Mouse (Mus musculus): ENCODE measurements around the gene AW011738.

AW011738 gene

DNA sequence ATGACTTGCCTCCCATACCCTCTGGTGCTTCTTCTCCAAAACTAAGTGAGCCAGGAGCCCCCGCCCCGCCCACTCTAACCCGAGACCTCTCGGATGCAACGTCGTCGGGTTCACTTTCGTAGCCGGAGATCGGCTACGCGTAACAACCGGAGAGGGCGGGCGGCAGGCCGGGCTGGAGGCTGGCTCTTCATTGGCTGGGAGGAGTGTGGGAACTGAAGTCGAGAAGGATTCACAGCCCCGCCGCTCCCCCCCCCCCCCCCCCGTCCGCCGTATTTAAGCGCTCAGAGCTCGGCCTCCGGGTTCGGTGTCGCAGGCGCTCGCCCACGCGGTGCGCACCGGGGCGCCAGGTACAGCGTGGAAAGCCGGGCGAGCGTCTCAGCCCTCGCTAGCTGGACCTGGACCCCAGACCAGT is at the start of gene AW011738:
TSS of gene AW011738 (plus strand) at position 304 of the 412 bp plus-strand sequence.
- peak; percentile 51 for DNase-seq

DNA sequence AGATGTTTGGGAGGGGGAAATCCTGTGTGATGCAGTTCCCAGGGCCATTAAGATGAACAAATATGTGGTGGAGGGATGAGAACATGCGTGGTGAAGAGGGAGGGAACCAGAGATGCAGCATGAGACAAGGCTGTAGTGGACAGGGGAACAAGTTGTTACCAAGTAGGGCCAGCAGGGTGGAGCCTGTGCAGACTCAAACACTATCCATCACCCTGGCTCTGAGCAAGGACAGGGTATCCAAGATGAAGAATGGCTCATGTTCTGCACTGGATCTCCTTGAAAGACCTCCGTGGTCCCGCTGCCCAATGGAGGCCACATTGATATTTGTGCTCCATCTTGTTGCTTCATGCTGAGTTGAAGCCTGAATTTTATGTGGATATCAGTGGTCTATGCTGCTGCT is 48.3 kb upstream of the AW011738 start:
- no peak for DNase-seq

DNA sequence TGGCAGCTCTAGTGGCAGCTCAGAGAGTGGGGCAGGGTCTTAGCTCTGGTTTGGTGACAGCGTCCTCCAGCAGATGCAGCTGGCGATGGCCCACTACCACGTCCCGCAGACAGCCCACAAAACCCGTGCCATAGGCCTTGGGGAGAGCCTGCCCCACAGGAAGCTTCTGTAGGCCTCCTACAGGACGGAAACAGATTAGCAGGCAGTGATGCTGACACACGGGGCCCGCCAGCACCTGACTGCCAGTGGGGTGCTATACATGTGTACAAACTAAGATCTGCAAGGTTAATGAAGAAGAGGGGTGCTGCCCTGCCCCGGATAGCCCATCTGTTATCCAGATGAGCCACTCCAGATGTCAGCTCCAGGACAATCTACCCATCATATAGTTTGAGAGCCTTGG is 36.6 kb upstream of the AW011738 start:
- no peak for DNase-seq

DNA sequence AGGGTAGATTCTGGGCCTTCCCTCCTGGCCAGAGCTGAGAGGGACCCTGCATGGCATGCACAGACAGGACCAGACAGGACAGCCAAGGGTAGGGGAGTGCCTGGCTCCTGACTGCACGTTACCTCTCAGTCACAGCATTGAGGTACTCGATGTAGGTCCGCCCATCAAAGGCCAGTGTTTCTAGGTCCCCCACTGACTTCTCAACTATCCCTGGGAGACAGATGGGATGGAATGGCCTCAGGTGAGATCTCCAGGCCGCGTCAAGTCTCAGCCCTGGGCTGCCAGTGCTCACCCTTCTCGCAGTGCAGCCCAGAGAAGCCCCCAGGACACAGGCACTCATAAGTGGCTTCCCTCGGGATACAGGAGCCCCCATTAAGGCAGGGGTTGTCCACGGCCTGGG is 34.5 kb upstream of the AW011738 start:
- DNase-seq = no peak

DNA sequence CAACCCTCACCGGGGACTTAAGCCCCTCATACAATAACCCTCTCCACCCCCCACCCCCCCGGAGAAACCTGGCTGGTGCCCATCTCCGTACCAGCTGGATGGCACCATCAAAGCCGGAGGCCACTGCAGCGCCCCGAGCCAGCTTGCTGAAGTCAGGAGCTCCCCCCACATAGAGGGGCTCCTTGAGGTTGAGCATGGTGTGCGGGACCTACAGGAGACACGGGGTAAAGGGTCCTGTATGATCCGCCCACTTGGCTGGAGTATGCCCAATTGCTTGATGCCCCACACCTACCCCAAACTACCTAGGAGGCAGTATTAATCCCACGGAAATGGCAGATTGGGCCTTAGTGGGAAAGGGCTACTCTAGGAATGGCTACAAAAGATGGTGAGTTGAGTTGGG is 34.0 kb upstream of the AW011738 start:
- DNase-seq = no peak

DNA sequence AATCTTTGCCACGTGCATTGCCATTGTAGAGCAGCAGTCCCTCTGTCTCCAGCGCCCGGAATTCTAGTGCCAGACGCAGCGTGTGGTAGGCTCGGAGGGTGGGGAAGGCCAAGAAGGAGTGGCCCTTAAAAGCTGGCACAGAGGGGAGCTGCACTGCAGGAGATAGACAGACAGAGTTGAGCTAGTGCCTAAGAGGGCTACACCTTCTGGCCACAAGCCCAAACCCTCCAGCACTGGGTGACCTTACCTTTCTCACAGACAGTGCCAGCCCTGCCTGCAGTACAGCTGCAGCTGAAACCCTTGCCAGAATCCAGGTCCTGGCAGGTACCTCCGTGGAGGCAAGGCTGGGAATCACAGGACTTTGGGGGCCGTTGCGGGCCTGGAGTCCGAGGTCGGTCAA is 31.3 kb upstream of the AW011738 start:
- DNase-seq = no peak

DNA sequence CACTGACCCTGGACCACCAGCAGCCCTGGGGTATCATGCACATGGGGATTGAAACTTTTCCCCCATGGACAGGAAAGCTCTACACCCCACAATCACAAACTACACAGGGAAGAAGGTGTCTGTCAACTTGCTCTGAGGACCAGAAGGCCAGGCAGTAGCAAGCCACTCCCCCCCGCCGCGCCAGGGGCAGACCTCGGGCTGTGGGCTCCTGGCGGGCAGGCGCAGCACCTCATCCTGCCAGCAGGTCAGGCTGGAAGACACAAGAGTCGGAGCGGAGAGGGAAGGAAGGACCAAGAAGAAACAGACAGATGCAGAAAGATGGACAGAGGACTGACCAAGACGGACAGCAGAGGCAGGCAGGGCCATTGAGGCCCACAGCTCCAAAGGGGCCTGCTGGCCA is 25.5 kb upstream of the AW011738 start:
- no peak for DNase-seq

DNA sequence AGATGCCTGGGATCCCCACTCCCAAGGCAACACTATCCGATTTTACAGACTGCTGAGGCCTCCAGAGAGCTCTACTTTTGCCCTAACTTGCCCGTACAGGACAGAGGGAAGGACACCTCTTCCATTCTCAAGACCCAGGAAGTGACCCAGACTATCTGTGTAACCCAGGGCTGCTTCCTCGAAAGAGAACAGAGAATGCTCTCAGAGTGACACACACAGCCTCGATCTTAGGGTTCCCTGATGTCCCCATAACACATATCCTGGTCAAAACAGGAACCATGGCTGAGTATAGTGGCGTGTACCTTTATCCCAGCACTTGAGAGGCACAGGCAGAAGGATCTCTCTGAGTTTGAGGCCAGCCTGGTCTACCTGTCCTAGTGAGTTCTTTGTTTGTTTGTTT is 19.4 kb upstream of the AW011738 start:
- DNase-seq = no peak

DNA sequence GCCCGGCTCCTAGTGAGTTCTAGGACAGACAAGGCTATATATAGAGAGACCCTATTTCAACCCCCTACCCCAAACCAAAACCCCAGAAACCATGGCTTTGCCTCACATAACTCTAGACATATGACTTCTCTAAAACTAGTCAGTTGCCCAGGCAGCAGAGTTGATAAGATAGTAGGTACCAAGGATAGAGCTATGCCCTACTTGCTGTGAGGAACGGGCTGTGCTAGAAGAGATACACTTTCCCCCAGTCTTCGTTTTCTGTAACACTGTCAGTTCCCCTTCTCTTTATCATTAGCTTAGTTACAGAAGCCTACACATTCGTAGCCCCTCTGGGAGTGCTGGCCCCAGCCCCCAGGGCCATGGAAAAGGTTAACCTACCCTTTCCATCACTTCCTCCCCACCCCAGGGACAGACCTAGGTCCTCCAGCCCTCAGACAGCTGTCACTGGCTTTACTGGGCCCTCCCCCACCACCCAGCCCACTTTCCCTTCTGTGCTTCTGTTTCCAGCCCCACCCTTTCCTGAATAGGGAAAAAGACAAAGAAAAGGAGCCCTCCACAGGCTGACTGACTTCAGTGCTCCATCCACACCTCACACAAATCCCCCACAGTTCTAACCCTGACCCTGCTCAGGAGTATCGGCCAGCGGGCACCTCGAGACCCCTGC is 18.7 kb upstream of the AW011738 start:
- no peak for DNase-seq

DNA sequence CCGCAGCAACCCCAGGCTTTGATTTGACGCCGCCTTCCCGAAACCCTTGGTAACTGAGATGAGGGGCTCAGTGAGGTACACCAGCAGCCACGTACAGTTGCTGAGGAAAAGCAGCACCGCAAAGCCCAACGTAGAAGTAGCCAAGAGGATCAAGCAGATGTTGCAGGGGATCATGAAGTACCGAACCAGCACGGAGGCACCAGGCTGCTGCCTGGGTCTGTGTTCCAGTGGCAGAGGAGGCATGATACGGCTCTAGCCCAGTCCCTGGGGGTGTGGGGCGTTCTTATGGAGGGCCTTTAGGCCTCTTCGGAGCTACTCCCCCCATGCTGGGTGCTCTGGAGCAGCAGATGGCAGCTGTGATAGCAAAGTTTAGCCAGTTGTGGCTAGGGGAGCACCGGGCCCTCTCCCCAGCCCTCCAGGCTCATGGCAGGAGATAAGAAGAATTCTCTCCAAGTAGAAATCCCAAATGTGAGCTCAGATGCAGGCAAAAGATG is 17.6 kb upstream of the AW011738 start:
- DNase-seq = no peak

DNA sequence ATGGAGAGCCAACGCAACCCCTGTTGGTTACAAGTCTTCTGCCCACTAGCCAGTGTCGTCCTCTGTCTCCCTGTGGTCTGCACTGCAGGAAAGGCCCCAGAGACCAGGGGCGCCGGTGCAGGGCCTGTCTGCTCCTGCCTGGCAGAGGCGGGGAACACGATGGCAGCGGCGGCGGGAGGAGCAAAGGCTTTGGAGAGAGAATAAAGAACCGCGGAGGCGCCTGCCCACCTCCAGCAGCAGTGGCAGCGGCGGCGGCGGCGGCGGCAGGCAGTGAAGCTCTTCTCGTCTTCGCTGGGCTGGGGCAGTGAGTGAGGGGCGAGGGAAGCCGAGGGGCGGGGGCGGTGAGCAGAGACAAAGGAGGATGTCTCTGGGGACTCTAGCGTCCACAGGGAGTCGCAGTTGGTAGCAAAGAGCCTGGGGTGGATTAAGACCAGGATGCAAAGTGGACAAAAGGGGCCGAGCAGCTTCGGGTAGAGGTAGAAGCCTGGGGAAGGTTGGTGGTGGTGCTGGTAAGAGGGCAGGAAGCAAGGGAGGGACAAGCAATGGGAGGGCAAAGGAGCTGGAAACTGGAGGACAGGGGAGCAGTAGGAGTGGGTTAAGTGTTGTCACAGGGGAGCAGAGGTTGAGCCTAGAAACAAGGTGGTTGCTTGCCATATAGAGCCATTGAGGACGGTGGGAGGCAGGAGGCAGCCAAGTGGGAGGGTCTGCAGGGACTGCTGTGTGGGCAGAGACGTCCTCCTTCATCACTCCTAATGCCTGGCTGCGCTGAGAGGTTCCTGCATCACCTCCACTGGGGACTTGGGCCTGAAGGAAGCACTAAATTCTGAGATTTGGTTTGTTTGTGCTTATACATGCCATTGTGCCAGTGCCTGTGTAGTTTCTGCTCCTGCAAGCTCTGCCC is 16.9 kb upstream of the AW011738 start:
- no peak for DNase-seq

DNA sequence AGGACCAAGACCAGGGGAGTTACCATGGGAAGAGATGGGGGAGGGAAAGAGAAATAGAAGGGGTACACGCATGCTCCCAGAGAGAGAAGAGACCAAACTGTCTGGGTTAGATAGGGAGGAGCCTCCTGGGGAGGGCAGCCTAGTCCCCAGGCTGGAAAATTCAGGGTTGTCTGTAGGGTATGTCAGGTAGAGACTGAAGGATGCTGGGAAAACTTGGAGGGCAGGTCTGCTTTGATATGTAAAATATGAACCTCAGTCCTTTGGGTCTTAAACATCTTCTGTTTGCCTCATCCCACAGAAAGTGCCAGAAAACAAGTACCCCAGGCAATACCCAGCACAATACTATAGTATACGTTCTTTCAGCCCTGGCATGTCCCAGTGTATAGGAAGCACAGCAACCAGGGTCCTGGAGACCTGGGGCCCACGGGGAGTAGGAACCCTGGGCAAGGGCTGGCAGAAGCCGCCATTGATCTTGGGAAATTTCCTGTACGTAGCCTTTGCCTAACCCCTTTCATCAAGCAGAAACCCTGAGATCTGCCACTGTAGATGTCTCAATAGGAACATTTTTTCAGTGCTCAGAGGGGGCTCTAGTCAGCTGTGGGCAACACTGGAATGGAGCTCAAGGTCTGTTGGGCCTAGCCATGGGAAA is 14.8 kb upstream of the AW011738 start:
- DNase-seq = no peak

DNA sequence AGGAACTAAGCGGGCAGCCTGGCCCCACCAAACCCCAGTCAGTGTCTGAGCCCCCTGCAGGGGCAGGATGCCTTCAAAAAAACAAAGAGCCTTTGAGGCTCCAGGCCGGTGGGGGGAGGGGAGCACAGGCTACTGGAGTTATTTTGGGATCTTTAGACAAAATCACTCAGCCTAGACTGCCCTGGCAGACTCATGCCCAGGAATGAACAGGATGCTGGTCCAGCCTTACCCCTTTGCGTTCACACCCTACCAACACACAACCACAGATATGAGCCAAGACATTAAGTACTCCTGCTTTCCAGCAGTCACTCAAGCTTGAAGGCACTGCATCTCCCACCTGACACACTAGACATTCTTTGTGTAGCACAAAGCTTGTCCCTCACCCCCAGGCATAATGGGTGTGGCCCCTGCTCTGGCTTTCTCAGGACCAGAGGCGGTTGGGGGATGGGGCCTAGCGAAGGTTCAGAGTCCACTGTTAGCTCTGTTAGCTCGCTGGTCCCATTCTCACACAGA is 14.2 kb upstream of the AW011738 start:
- DNase-seq = peak; percentile 67

DNA sequence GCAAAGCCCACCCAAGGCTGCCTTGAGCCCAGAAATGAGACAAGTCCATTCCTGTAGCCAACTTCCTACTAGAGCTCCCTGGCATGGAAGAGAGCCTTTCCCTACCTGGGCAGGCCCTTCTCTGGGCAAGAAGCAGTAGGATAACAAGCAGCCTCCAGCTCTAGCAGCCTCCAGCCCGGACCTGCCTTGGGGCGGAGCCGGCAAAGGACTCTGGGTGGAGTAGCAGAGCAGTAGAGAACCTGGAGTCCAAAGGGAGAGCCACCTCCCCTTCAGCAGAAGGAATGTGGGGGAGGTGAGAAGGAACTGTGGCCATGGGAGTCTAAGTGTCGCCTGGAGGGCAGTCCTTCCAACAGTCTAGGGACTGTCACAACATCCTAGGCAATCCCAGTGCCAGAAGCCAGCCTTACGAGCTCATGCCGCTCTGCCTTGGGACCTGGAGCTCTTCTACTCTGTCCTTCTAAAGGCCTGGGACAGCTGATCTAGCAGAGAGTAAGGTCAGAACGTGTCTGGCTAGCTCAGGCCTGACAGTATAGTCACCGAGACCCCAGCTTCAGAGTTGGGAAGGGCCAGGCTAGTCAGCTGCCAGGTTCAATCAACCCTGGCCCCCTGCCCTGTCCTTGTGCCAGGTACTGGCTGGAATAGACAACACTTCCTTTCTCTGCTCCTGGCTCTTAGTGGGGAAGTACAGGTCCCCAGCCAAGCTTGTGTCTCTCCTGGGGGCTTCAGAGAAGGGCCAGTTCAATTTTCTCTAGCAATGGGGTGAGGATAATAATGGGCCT is 10.5 kb upstream of the AW011738 start:
- DNase-seq = peak; percentile 90

DNA sequence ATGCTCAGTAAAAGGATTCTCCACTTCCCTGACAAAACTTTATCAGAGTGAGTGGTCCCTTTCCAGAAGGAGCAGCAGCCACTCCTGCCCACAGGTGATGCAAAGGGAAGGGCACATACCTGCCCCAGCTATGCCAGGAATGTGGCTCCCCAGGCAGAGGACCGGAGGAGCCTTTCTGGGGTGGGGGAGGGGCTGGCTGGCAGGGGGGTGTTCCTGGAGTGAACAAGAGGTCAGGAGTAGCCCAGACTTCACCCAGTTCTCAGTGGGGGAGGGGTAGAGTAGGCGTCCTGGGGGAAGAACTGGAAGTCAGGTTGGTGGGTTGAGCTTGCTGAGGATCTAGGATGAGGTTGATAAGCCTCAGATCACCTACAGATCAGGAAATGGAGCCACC is 9.9 kb upstream of the AW011738 start:
- peak; percentile 70 for DNase-seq

DNA sequence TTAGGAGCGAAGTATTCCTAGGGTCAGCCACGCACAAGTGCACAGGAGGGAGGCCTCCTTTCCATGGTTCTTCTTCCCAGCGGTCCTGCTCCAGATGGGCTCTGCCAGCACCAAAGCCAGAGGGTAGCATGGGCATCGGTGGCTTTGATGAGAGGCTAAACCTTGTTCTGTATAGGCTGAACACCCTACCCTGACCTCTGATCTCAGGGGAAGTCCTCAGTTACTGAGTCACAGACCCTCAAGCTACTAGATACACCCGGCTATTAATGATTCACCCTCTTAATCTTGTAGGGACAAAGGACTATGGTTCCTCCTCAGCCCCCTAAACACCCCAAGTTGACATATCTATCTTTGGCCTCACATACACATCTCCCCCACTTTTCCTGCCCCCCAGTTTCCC is 9.2 kb upstream of the AW011738 start:
- peak; percentile 49 for DNase-seq

DNA sequence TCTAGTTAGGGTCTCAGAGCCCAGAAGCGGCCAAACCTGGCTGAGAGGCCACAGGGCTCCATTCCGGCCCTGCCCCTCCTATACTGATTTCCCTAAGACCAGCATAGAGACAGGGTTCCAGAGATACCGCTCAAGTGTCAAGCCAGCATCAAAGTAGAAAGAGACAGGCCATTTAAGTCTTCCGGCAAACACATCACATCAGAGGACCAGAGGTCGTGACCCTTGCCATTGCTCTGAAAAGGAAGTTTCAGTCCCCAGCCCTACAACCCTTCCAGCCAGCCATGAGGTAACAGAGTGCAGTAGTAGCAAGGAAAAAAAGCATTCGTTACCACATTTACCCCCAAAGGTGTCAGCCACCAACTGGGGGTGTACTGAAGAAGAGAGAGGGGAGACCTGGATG is 8.8 kb upstream of the AW011738 start:
- no peak for DNase-seq

DNA sequence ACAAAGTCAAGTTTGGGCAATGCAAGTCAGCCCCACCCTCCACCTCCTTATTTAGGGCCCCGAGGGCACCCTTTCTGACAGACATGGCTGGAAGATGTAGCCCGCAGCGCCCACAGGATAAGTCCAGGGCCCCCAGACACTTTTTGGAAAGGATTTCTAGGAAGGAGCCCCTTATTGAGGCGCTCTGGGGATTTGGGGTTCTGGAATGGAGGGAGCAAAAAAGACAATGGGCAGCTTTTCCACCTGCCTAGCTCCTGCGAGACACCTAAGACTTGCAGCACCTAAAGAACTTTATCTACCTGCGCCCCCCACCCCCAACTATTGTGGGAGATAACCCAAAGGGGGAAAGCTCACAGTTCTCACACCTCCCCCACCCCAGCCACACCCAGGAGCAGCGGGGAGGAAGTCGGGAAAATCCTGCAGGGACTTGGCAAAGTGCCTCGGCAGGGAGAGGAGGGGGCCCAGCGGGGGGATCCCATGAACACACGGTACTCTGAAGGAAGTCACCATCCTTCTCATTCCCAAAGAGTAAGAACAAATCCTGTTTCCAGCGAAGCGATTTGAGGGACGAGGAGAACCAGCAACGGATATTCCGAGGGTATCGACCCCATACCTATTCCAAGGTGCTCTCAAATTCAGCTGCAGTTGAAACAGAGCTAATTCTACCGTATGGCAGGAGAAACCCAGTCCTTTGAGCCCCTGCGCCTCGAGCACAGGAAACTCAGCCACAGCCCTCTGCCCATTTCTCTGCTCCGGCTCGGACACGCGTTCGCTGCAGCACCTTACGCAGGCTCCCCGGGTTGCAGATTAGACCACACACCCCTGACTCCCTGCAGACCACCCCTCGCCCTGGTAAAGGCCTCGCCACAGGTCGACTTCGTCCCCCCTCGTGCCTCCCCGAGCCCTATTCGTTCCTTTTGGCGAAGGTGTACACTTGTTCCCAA is 6.9 kb upstream of the AW011738 start:
- peak; percentile 58 for DNase-seq

DNA sequence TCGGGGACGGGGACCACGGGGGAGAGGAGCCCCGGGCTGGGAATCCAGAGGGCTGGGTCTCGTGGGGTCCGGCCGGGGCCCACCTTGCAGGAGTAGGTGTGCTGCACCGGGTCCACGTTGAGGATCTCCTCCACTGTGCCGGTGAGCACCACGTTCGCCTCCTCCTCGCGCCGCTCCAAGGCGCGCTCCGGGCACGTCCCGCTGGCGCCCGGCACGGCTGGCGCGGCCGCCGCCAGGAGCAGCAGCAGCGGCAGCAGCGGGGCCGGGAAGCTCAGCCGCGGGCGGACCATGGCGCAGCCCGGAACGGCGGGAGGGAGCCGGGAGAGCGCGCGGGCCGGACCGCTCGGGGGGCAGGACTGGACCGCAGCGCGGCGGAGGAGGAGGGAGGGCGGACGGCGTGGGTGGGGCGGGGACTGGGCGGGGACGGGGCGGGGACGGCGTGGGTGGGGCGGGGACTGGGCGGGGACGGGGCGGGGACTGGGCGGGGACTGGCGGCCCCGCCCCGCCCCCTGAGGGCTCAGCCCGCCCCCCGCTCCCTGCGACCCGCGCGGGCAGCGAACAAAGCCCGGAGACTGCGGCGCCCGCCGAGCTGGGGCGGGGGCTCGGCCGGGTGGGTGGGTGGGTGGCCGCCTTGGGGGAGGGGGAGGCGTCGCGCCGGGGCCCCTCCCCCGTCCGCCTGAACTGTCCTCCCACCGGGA is 5.8 kb upstream of the AW011738 start, which contains the start of gene Agrn:
TSS of gene Agrn (minus strand) at position 358 of the 698 bp plus-strand sequence.
- DNase-seq = peak; percentile 50

DNA sequence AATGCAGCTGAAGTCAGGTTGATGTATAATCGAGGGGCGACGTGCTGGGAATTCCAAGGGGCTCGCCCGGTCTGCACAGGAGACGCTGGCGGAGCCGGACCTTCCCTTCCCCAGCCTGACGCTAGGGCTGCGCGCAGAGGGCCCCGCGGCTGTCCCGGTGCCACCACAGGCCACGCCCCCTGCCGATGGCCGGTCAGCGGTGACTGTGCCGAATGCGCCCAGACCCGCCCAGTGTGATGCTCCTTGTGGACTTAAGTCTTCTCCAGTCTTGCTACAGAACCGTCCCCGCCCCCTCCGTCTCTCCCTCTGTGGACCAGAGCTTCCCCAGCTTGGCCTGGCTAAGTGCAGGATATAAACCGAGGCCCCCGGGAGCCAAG is 5.3 kb upstream of the AW011738 start:
- peak; percentile 90 for DNase-seq
